Mouse (Mus musculus) lung, adult 2 months (tissue): ENCODE results near the gene Mnd1. TPM values are rescaled to one million over a fixed set of nuclear protein-coding genes. Genes with fewer than 3 reads are reported as not detected.
A peak's percentile ranks its signal among the peaks of the same experiment; 100 is the strongest.

ENCODE experiments used
- DNase-seq: peaks from one replicate; pipeline ENCODE4 v3.0.0; 2022
- H3K4me1 ChIP-seq: fragments of 200-500 bp; 2 replicates; pipeline ENCODE4 v1.6.1; 2011; ENCODE audit warnings: low read length; ENCODE audit not compliant: control insufficient read depth, insufficient read depth
- H3K4me3 ChIP-seq: fragments of 200-500 bp; replicated peaks from 2 replicates; pipeline ENCODE3; 2011; ENCODE audit warnings: low read depth, mild to moderate bottlenecking, control low read depth, low read length; ENCODE audit errors: extremely low read depth
- CTCF ChIP-seq: fragments of 200-500 bp; IDR thresholded peaks from 2 replicates; pipeline ENCODE4 v1.5.1; 2011; ENCODE audit warnings: mild to moderate bottlenecking, low read length, control low read depth; ENCODE audit not compliant: insufficient read depth
- POLR2A ChIP-seq: fragments of 200-500 bp; IDR thresholded peaks from 2 replicates; pipeline ENCODE4 v1.6.1; 2011; ENCODE audit warnings: low read depth, mild to moderate bottlenecking, control low read depth, low read length, borderline replicate concordance; ENCODE audit errors: extremely low read depth
- WGBS: fragments of 180-500 bp; shearing (Covaris S2); methylation state at CpG from one replicate; pipeline ENCODE4 v1.1.7; 2018; 5-methylcytosine and 5-hydroxymethylcytosine counted together
- polyA plus RNA-seq: library from polyadenylated mRNA; depleted of rRNA; stranded (reverse); fragments of >200 nt; gene quantifications from 2 replicates; pipeline ENCODE4 v1.2.3, GENCODE M21; 2012

Gene Mnd1
- polyA plus RNA-seq, 1 experiment = 0.14 TPM

DNA sequence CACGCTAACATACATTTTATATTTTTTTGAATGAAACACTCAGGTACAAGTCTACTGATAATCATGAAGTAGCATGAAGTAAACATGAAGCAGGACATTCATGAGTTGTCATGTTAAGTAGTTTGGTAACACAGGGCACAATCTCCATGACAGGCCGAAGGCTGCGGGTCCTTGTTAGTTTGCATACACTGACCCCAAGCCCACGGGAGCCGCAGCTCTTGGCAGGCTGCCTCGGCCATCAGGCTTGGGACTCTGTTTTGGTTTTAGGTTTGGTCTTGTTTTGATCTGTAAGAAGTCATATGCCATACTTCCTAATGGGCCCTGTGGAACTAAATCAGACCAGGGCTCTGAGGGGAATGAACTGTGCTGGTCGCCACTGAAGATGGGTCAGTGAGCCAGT lies 36.9 kb downstream of the Mnd1 start:
- no peak for TF ChIP-seq POLR2A
- no peak for TF ChIP-seq CTCF
- no peaks in the 10 kb centered on the region for H3K4me1 ChIP-seq
- no peak for DNase-seq
- H3K4me3 ChIP-seq = no peak overlapping the region
- WGBS = 63% methylated on average over 7 of the region's 7 CpGs

DNA sequence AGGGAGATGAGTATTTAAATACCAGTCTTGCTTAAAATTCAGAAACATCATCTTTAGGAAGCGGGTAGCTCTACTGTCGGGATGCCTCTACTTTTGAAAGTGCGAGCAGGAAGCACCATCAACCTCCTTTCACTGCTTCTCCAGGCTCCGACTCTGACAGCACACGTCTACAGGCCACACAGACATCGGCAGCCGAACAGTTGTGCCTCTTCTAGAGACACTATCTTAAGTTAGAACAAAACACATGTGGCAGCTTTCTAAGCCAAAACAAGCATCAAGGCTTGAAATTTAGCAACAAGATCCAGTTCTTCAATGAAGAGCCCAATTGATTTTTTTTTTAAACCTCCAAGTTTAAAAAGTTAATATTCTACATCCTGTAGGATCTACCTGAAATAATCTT lies 37.4 kb downstream of the Mnd1 start:
- DNase-seq = no peak
- Histone ChIP-seq H3K4me1 (no peaks in the 10 kb centered on the region), H3K4me3 (no peak overlapping the region)
- WGBS = 70% methylated on average over 7 of the region's 7 CpGs
- TF ChIP-seq POLR2A = no peak
- no peak for TF ChIP-seq CTCF

- Histone ChIP-seq H3K4me3 (no peak overlapping the region), H3K4me1 (no peaks in the 10 kb centered on the region)
- TF ChIP-seq POLR2A (no peak), CTCF (no peak)
- 70% methylated on average over 2 of the region's 2 CpGs for WGBS
- DNase-seq = no peak
Measured at GRCm38 (mm10) chr3:84108614-84109013, 47.0 kb downstream of the Mnd1 start.

DNA sequence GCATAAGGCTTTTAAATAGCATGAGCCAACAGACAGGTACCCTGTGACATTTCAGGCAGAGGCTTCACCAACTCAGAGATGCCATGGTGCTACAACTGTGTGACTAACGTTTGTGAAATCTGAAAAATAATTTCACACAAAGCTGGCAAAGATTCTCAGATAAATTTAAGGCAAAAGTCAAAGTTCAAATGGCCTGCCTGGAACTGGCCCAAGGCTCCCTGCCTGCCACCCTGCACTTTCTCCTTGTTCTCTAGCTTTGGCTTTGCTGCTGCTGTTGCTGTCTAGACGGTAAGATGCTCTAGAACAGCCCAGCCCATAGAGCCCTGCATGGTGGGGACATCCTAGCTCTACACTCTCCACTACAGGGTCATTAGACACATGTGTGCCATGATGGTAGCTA lies 49.5 kb downstream of the Mnd1 start:
- TF ChIP-seq CTCF (no peak), POLR2A (no peak)
- Histone ChIP-seq H3K4me1 (peaks cover 4% of the 10 kb centered on the region; the same call in 1 of the 2 replicates), H3K4me3 (no peak overlapping the region)
- WGBS = 49% methylated on average over 2 of the region's 2 CpGs
- no peak for DNase-seq

DNA sequence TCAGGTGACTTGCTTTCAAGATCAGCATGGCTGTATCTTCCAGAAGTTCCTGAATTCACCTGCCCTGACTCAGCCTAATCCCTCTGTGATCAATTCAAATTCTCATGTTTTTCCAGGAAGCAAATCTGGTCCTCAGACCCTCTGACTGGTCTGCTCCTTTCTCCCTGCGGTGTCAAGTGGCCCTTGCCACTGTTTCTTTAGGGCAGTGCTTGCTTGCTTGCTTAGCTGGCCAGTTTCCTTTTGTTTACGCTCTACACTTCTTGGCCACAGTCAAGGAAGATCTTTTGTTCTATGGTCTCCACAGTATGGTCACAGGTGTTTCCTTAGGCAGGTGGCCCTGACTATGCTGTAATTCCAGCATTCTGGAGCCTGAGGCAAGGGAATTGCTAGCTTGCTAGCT lies 52.0 kb downstream of the Mnd1 start:
- Histone ChIP-seq H3K4me1 (peaks cover 4% of the 10 kb centered on the region; the same call in 1 of the 2 replicates), H3K4me3 (no peak overlapping the region)
- no peak for TF ChIP-seq CTCF
- no peak for TF ChIP-seq POLR2A
- WGBS = 43% methylated on average over 2 of the region's 2 CpGs
- DNase-seq = peak; percentile 21

- Histone ChIP-seq H3K4me3 (no peak overlapping the region), H3K4me1 (no peaks in the 10 kb centered on the region)
- 90% methylated on average over 2 of the region's 2 CpGs for WGBS
- TF ChIP-seq CTCF = no peak
- TF ChIP-seq POLR2A = no peak
- DNase-seq = no peak
Measured at GRCm38 (mm10) chr3:84092875-84093274, 62.7 kb downstream of the Mnd1 start.

DNA sequence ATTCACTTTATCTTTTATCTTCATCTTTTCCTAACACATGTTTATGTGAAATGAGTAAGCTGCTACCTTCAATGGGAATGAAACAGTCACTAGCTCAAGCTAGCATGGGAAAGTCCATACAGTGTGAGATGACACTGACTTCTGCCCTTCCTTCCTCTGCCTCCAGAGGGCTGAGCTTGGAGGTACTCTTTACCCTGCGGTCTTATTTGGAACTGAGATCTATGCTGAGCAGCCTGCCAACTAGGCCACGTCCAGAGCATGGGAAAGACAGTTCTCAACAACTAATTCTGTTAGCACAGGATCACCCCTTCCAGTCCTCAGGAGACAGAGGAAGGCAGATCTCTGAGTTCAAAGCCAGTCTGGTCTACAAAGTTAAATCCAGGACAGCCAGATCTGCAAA lies 64.6 kb downstream of the Mnd1 start:
- Histone ChIP-seq H3K4me3 (no peak overlapping the region), H3K4me1 (no peaks in the 10 kb centered on the region)
- 15% methylated on average over 2 of the region's 2 CpGs for WGBS
- peak; percentile 30; the same call in 1 of the 2 replicates for TF ChIP-seq CTCF
- TF ChIP-seq POLR2A = no peak
- peak; percentile 20 for DNase-seq

DNA sequence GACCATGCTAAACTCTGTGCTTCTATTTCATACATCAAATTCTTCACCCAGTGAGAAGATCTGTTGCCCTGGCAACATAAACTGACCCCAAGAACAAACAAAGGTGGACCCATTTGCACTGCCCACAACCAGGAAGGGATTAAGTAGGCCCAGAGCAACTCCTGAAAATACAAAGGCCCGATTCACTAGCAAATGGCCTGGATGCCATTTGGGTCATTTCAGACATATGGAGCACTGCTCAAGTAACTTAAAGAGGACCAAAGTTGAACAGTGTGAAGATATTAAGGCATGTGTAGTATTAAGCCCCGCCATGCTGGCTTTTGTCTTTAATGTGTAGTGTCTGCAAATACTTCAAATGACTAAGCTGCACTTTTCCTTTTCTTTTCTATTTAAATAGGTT lies 68.7 kb downstream of the Mnd1 start:
- no peak for TF ChIP-seq CTCF
- no peak for TF ChIP-seq POLR2A
- WGBS = 83% methylated on average over 2 of the region's 2 CpGs
- Histone ChIP-seq H3K4me1 (no peaks in the 10 kb centered on the region), H3K4me3 (no peak overlapping the region)
- no peak for DNase-seq

DNA sequence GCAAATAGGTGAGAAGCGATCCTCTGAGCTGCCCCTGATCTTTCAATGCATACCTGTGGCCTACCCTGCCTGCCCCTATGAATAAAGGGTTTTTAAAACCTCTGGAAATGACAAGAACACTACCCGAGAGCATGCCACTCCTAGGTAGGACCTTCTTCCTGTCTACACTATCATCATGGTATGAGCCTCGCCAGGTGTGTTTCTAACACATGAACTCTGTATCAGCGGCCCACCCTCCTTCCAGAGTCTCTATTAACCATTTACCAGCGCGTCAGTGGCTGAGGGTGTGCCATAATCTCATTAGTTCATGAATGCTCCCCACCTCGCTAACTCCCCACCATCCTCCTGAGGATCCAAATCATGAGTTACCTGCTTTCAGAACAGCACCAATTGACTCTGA lies 69.2 kb downstream of the Mnd1 start:
- H3K4me3 ChIP-seq = no peak overlapping the region
- TF ChIP-seq POLR2A = no peak
- TF ChIP-seq CTCF = no peak
- DNase-seq = no peak
- WGBS = 93% methylated on average over 7 of the region's 7 CpGs
- no peaks in the 10 kb centered on the region for H3K4me1 ChIP-seq

DNA sequence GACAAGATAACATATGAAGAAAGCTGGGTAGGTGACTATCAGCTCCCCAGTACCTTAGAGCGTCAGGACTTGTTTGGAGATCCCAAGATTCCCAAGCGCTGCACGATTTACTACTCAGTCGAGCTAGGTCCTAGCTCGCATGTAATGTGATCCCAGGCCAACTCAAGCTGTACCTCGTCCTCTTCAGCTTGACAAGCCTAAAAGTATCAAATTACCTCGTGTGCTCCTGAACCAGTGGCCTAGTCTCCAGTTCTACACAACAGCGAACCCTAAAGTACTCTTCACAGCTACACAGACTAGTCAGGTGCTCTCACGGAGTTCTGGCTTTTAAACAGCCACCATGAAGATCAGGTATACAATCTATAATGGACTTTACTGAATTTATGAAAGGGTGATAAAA lies 70.2 kb downstream of the Mnd1 start:
- TF ChIP-seq POLR2A = no peak
- TF ChIP-seq CTCF = no peak
- Histone ChIP-seq H3K4me1 (no peaks in the 10 kb centered on the region), H3K4me3 (no peak overlapping the region)
- 47% methylated on average over 9 of the region's 9 CpGs for WGBS
- DNase-seq = no peak

DNA sequence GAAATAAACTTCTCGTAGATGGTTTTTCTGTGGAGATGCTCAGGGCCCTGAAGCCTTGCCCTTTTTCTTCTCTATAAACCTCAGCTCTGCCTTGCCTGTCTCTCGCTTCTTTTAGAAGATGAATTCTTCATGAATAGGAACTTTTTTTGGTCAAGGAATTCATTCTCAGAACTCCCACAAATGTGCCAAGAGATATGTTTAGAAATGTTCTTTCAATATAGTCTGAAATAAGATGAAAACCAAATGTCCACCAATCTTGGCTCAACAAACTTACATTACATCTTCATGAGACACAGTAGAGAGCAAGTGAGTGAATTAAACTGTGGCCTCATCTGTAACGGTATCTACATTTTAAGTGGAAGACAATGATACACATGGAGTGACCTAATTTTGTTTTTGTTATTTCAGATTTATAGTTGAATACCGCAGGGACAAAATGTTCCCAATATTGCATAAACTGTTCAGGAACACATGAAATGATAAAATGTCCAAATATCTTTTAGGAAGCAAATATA lies 74.3 kb downstream of the Mnd1 start:
- 70% methylated on average over 4 of the region's 4 CpGs for WGBS
- H3K4me1 ChIP-seq = no peaks in the 10 kb centered on the region
- no peak for DNase-seq
- no peak for TF ChIP-seq POLR2A
- no peak for TF ChIP-seq CTCF
- no peak overlapping the region for H3K4me3 ChIP-seq
